Mouse (Mus musculus): Measurements from ENCODE around the gene Cfap100. TPM values are rescaled to one million over a fixed set of nuclear protein-coding genes. Genes with fewer than 3 reads are reported as not detected.

Cfap100 gene
- polyA plus RNA-seq, 1 experiment from 2014 or later = 0.18 TPM

GRCm38 (mm10) chr6:90360024-90360781 is 68.4 kb downstream of the Cfap100 start:
- Histone ChIP-seq H3K27me3 (replicated peaks; ENCODE audit: control insufficient read depth, insufficient read depth, low read length) (no peaks in the 10 kb centered on the region), H3K4me2 (no peak overlapping the region), H3K27ac (ENCODE audit: low read depth, low read length) (no peak overlapping the region), H3K36me3 (ENCODE audit: control insufficient read depth, insufficient read depth, low read length) (no peaks in the 10 kb centered on the region), H3K9ac (ENCODE audit: low read depth, low read length) (no peak overlapping the region), H3K4me1 (replicated peaks; ENCODE audit: control insufficient read depth, insufficient read depth, low read length) (peaks cover 4% of the 10 kb centered on the region), H3K9me3 (ENCODE audit: control insufficient read depth, low read length) (no peaks in the 10 kb centered on the region), H3K4me3 (ENCODE audit: low read depth, low read length) (no peak overlapping the region)
- 59% methylated on average over 7 of the region's 7 CpGs for WGBS
- ATAC-seq (replicated peaks; ENCODE audit: low FRiP score) (0 out of 2 replicates have a peak, but pooled peaks have one; percentile 13), DNase-seq (ENCODE audit: low spot score) (no peak)

GRCm38 (mm10) chr6:90359445-90359844 is 69.2 kb downstream of the Cfap100 start:
- H3K9ac ChIP-seq (ENCODE audit: low read depth, low read length) = no peak overlapping the region
- H3K4me1 ChIP-seq (replicated peaks; ENCODE audit: control insufficient read depth, insufficient read depth, low read length) = peaks cover 4% of the 10 kb centered on the region
- DNase-seq (ENCODE audit: low spot score) = no peak
- no peak overlapping the region for H3K27ac ChIP-seq (ENCODE audit: low read depth, low read length)
- no peaks in the 10 kb centered on the region for H3K27me3 ChIP-seq (replicated peaks; ENCODE audit: control insufficient read depth, insufficient read depth, low read length)
- WGBS = 71% methylated on average over 2 of the region's 2 CpGs
- no peak overlapping the region for H3K4me2 ChIP-seq
- no peak for ATAC-seq (replicated peaks; ENCODE audit: low FRiP score)
- no peaks in the 10 kb centered on the region for H3K36me3 ChIP-seq (ENCODE audit: control insufficient read depth, insufficient read depth, low read length)
- H3K9me3 ChIP-seq (ENCODE audit: control insufficient read depth, low read length) = no peaks in the 10 kb centered on the region
- no peak overlapping the region for H3K4me3 ChIP-seq (ENCODE audit: low read depth, low read length)

- DNase-seq (ENCODE audit: low spot score) = no peak
- no peaks in the 10 kb centered on the region for H3K36me3 ChIP-seq (ENCODE audit: control insufficient read depth, insufficient read depth, low read length)
These were observed 70.5 kb downstream of the Cfap100 start for GRCm38 (mm10) chr6:90358142-90358541.

More at GRCm38 (mm10) chr6:90358142-90358541, 70.5 kb downstream of the Cfap100 start:
- H3K4me1 ChIP-seq (replicated peaks; ENCODE audit: control insufficient read depth, insufficient read depth, low read length) = peaks cover 4% of the 10 kb centered on the region
- no peak overlapping the region for H3K27ac ChIP-seq (ENCODE audit: low read depth, low read length)
- ATAC-seq (replicated peaks; ENCODE audit: low FRiP score) = no peak
- H3K27me3 ChIP-seq (replicated peaks; ENCODE audit: control insufficient read depth, insufficient read depth, low read length) = no peaks in the 10 kb centered on the region
- WGBS = 66% methylated on average over 5 of the region's 5 CpGs
- no peak overlapping the region for H3K4me3 ChIP-seq (ENCODE audit: low read depth, low read length)
- no peaks in the 10 kb centered on the region for H3K9me3 ChIP-seq (ENCODE audit: control insufficient read depth, low read length)
- no peak overlapping the region for H3K9ac ChIP-seq (ENCODE audit: low read depth, low read length)
- H3K4me2 ChIP-seq = no peak overlapping the region

Other genes with a start within 250 kb of the Cfap100 start
- gene V1ra8, start 226.0 kb downstream of the Cfap100 start, polyA plus RNA-seq (2014; fragmentation: Nextera tagmentation; extraction: Ambion mirVana) = not detected in 2 replicates
- not detected in 2 replicates for gene Vmn1r53, start 204.4 kb downstream of the Cfap100 start, polyA plus RNA-seq (2014; fragmentation: Nextera tagmentation; extraction: Ambion mirVana)
- gene Vmn1r54, start 182.5 kb downstream of the Cfap100 start, polyA plus RNA-seq (2014; fragmentation: Nextera tagmentation; extraction: Ambion mirVana) = not detected in 2 replicates
- not detected in 2 replicates for gene BC048671, start 127.6 kb downstream of the Cfap100 start, polyA plus RNA-seq (2014; fragmentation: Nextera tagmentation; extraction: Ambion mirVana)
- 16.7 and 17.4 TPM in 2 replicates for gene Chst13, start 103.6 kb downstream of the Cfap100 start, polyA plus RNA-seq (2014; fragmentation: Nextera tagmentation; extraction: Ambion mirVana)
- 2.6 and 3.0 TPM in 2 replicates for gene Uroc1, start 95.5 kb downstream of the Cfap100 start, polyA plus RNA-seq (2014; fragmentation: Nextera tagmentation; extraction: Ambion mirVana)
- gene Zxdc, start 59.3 kb downstream of the Cfap100 start, polyA plus RNA-seq (2014; fragmentation: Nextera tagmentation; extraction: Ambion mirVana) = 6.6 and 6.9 TPM in 2 replicates
- gene Klf15, start 33.8 kb upstream of the Cfap100 start, polyA plus RNA-seq (2014; fragmentation: Nextera tagmentation; extraction: Ambion mirVana) = 10.6 and 12.3 TPM in 2 replicates
- gene Aldh1l1, start 57.6 kb upstream of the Cfap100 start, polyA plus RNA-seq (2014; fragmentation: Nextera tagmentation; extraction: Ambion mirVana) = 6.5 and 6.6 TPM in 2 replicates
- 43.0 and 46.2 TPM in 2 replicates for gene Slc41a3, start 175.9 kb upstream of the Cfap100 start, polyA plus RNA-seq (2014; fragmentation: Nextera tagmentation; extraction: Ambion mirVana)

Data from liver, embryonic 11.5 days (tissue).